Mouse (Mus musculus): ENCODE measurements around the gene Znhit1. TPM values are rescaled to one million over a fixed set of nuclear protein-coding genes. Genes with fewer than 3 reads are reported as not detected.

The Znhit1 gene
- polyA plus RNA-seq, 1 experiment from 2014 or later = 156 TPM

- WGBS = under 1% methylated on average over 10 of the region's 10 CpGs
- H3K36me3 ChIP-seq (ENCODE audit: control insufficient read depth, insufficient read depth, low read length) = peaks cover 19% of the 10 kb centered on the region
- peak overlapping the region; percentile 84 for H3K9ac ChIP-seq (ENCODE audit: low read depth, low read length)
- H3K9me3 ChIP-seq (ENCODE audit: control insufficient read depth, low read length) = no peaks in the 10 kb centered on the region
- peak overlapping the region; percentile 76 for H3K4me3 ChIP-seq (ENCODE audit: low read length)
- H3K4me1 ChIP-seq (ENCODE audit: control insufficient read depth, insufficient read depth, low read depth, low read length) = peaks cover 12% of the 10 kb centered on the region
- peak overlapping the region; percentile 96 for H3K27ac ChIP-seq (ENCODE audit: low read depth, low read length)
- H3K27me3 ChIP-seq (replicated peaks; ENCODE audit: control insufficient read depth, insufficient read depth, low read length) = no peaks in the 10 kb centered on the region
- ATAC-seq = peak; percentile 29; the same call in 1 of the 2 replicates
- H3K4me2 ChIP-seq (ENCODE audit: low read length) = peak overlapping the region; percentile 95
These were observed 25.3 kb downstream of the Znhit1 start for GRCm38 (mm10) chr5:136962501-136962900.

- 0% methylated on average over 20 of the region's 20 CpGs for WGBS
- no peaks in the 10 kb centered on the region for H3K9me3 ChIP-seq (ENCODE audit: control insufficient read depth, low read length)
- peak overlapping the region; percentile 76 for H3K4me3 ChIP-seq (ENCODE audit: low read length)
- H3K36me3 ChIP-seq (ENCODE audit: control insufficient read depth, insufficient read depth, low read length) = peaks cover 23% of the 10 kb centered on the region
- H3K9ac ChIP-seq (ENCODE audit: low read depth, low read length) = peak overlapping the region; percentile 84
- peak overlapping the region; percentile 96 for H3K27ac ChIP-seq (ENCODE audit: low read depth, low read length)
- peaks cover 12% of the 10 kb centered on the region for H3K4me1 ChIP-seq (ENCODE audit: control insufficient read depth, insufficient read depth, low read depth, low read length)
- H3K27me3 ChIP-seq (replicated peaks; ENCODE audit: control insufficient read depth, insufficient read depth, low read length) = no peaks in the 10 kb centered on the region
- peak overlapping the region; percentile 95 for H3K4me2 ChIP-seq (ENCODE audit: low read length)
- ATAC-seq = peak; percentile 95
These were observed 25.8 kb downstream of the Znhit1 start for GRCm38 (mm10) chr5:136961983-136962461.

- Histone ChIP-seq H3K4me3 (ENCODE audit: low read length) (peak overlapping the region; percentile 76), H3K4me2 (ENCODE audit: low read length) (peak overlapping the region; percentile 95), H3K9me3 (ENCODE audit: control insufficient read depth, low read length) (no peaks in the 10 kb centered on the region), H3K9ac (ENCODE audit: low read depth, low read length) (peak overlapping the region; percentile 84), H3K27me3 (replicated peaks; ENCODE audit: control insufficient read depth, insufficient read depth, low read length) (no peaks in the 10 kb centered on the region), H3K36me3 (ENCODE audit: control insufficient read depth, insufficient read depth, low read length) (peaks cover 21% of the 10 kb centered on the region), H3K27ac (ENCODE audit: low read depth, low read length) (peak overlapping the region; percentile 96), H3K4me1 (ENCODE audit: control insufficient read depth, insufficient read depth, low read depth, low read length) (peaks cover 13% of the 10 kb centered on the region)
- 23% methylated on average over 5 of the region's 5 CpGs for WGBS
- ATAC-seq = peak; percentile 53
These were observed 26.4 kb downstream of the Znhit1 start for GRCm38 (mm10) chr5:136961334-136961982.

GRCm38 (mm10) chr5:136960053-136960452 lies 27.8 kb downstream of the Znhit1 start:
- Histone ChIP-seq H3K9me3 (ENCODE audit: control insufficient read depth, low read length) (no peaks in the 10 kb centered on the region), H3K4me2 (ENCODE audit: low read length) (no peak overlapping the region), H3K4me3 (ENCODE audit: low read length) (no peak overlapping the region), H3K27me3 (replicated peaks; ENCODE audit: control insufficient read depth, insufficient read depth, low read length) (no peaks in the 10 kb centered on the region), H3K4me1 (ENCODE audit: control insufficient read depth, insufficient read depth, low read depth, low read length) (peaks cover 23% of the 10 kb centered on the region), H3K36me3 (ENCODE audit: control insufficient read depth, insufficient read depth, low read length) (peaks cover 8% of the 10 kb centered on the region), H3K9ac (ENCODE audit: low read depth, low read length) (no peak overlapping the region), H3K27ac (ENCODE audit: low read depth, low read length) (no peak overlapping the region)
- no peak for ATAC-seq
- 97% methylated on average over 6 of the region's 6 CpGs for WGBS

- Histone ChIP-seq H3K27ac (ENCODE audit: low read depth, low read length) (no peak overlapping the region), H3K4me1 (ENCODE audit: control insufficient read depth, insufficient read depth, low read depth, low read length) (peaks cover 31% of the 10 kb centered on the region), H3K36me3 (ENCODE audit: control insufficient read depth, insufficient read depth, low read length) (0 out of 2 replicates have a peak, but pooled peaks cover 4% of the 10 kb centered on the region), H3K9ac (ENCODE audit: low read depth, low read length) (no peak overlapping the region), H3K4me2 (ENCODE audit: low read length) (no peak overlapping the region), H3K9me3 (ENCODE audit: control insufficient read depth, low read length) (no peaks in the 10 kb centered on the region), H3K4me3 (ENCODE audit: low read length) (no peak overlapping the region), H3K27me3 (replicated peaks; ENCODE audit: control insufficient read depth, insufficient read depth, low read length) (no peaks in the 10 kb centered on the region)
- 67% methylated on average over 5 of the region's 5 CpGs for WGBS
- ATAC-seq = no peak
These were observed 28.7 kb downstream of the Znhit1 start for GRCm38 (mm10) chr5:136958991-136959605.

- H3K9me3 ChIP-seq (ENCODE audit: control insufficient read depth, low read length) = no peaks in the 10 kb centered on the region
- H3K4me3 ChIP-seq (ENCODE audit: low read length) = no peak overlapping the region
- WGBS = 96% methylated on average over 1 of the region's 1 CpGs
- no peak overlapping the region for H3K9ac ChIP-seq (ENCODE audit: low read depth, low read length)
- H3K4me1 ChIP-seq (ENCODE audit: control insufficient read depth, insufficient read depth, low read depth, low read length) = peaks cover 28% of the 10 kb centered on the region
- no peaks in the 10 kb centered on the region for H3K27me3 ChIP-seq (replicated peaks; ENCODE audit: control insufficient read depth, insufficient read depth, low read length)
- 0 out of 2 replicates have a peak, but pooled peaks cover 4% of the 10 kb centered on the region for H3K36me3 ChIP-seq (ENCODE audit: control insufficient read depth, insufficient read depth, low read length)
- no peak for ATAC-seq
- no peak overlapping the region for H3K27ac ChIP-seq (ENCODE audit: low read depth, low read length)
- no peak overlapping the region for H3K4me2 ChIP-seq (ENCODE audit: low read length)
These were observed 30.6 kb downstream of the Znhit1 start for GRCm38 (mm10) chr5:136957250-136957649.

- Histone ChIP-seq H3K4me1 (ENCODE audit: control insufficient read depth, insufficient read depth, low read depth, low read length) (peaks cover 22% of the 10 kb centered on the region), H3K4me2 (ENCODE audit: low read length) (no peak overlapping the region), H3K9me3 (ENCODE audit: control insufficient read depth, low read length) (no peaks in the 10 kb centered on the region), H3K9ac (ENCODE audit: low read depth, low read length) (no peak overlapping the region), H3K36me3 (ENCODE audit: control insufficient read depth, insufficient read depth, low read length) (0 out of 2 replicates have a peak, but pooled peaks cover 4% of the 10 kb centered on the region), H3K27ac (ENCODE audit: low read depth, low read length) (no peak overlapping the region), H3K4me3 (ENCODE audit: low read length) (no peak overlapping the region), H3K27me3 (replicated peaks; ENCODE audit: control insufficient read depth, insufficient read depth, low read length) (no peaks in the 10 kb centered on the region)
- 96% methylated on average over 4 of the region's 4 CpGs for WGBS
- no peak for ATAC-seq
These were observed 32.2 kb downstream of the Znhit1 start for GRCm38 (mm10) chr5:136955622-136956021.

- Histone ChIP-seq H3K4me3 (ENCODE audit: low read length) (peak overlapping the region; percentile 70), H3K36me3 (ENCODE audit: control insufficient read depth, insufficient read depth, low read length) (0 out of 2 replicates have a peak, but pooled peaks cover 4% of the 10 kb centered on the region), H3K27ac (ENCODE audit: low read depth, low read length) (peak overlapping the region; percentile 77), H3K4me1 (ENCODE audit: control insufficient read depth, insufficient read depth, low read depth, low read length) (peaks cover 22% of the 10 kb centered on the region), H3K9me3 (ENCODE audit: control insufficient read depth, low read length) (no peaks in the 10 kb centered on the region), H3K27me3 (replicated peaks; ENCODE audit: control insufficient read depth, insufficient read depth, low read length) (no peaks in the 10 kb centered on the region), H3K9ac (ENCODE audit: low read depth, low read length) (peak overlapping the region; percentile 82), H3K4me2 (ENCODE audit: low read length) (peak overlapping the region; percentile 74)
- 2% methylated on average over 12 of the region's 12 CpGs for whole genome bisulfite sequencing
- ATAC-seq = 0 out of 2 replicates have a peak, but pooled peaks have one; percentile 8
These were observed 34.3 kb downstream of the Znhit1 start for GRCm38 (mm10) chr5:136953440-136953951.

GRCm38 (mm10) chr5:136953015-136953414 lies 34.8 kb downstream of the Znhit1 start, which contains the start of gene Fis1:
Gene Fis1, plus strand, starts transcription at chr5:136953275.
- Histone ChIP-seq H3K4me1 (ENCODE audit: control insufficient read depth, insufficient read depth, low read depth, low read length) (peaks cover 22% of the 10 kb centered on the region), H3K9ac (ENCODE audit: low read depth, low read length) (peak within 1 kb of the TSS; percentile 82), H3K4me3 (ENCODE audit: low read length) (peak within 1 kb of the TSS; percentile 70), H3K4me2 (ENCODE audit: low read length) (peak within 1 kb of the TSS; percentile 74), H3K36me3 (ENCODE audit: control insufficient read depth, insufficient read depth, low read length) (0 out of 2 replicates have a peak, but pooled peaks cover 4% of the 10 kb centered on the region), H3K9me3 (ENCODE audit: control insufficient read depth, low read length) (no peaks in the 10 kb centered on the region), H3K27me3 (replicated peaks; ENCODE audit: control insufficient read depth, insufficient read depth, low read length) (no peaks in the 10 kb centered on the region), H3K27ac (ENCODE audit: low read depth, low read length) (peak within 1 kb of the TSS; percentile 77)
- 0% methylated on average over 23 of the region's 23 CpGs for WGBS
- peak; percentile 98 for ATAC-seq
